Mouse (Mus musculus) gastrocnemius, postnatal 10 days (tissue): Measurements from ENCODE around the gene Fam240a. TPM values are rescaled to one million over a fixed set of nuclear protein-coding genes. Genes with fewer than 3 reads are reported as not detected.

Source experiments
- microRNA-seq, 2 experiments: library from miRNA; unstranded; fragments of <30 nt; microRNA quantifications; one replicate each; pipeline ENCODE4 v1.2.0; 2021
- total RNA-seq, 2 experiments: library from RNA; stranded (reverse); gene quantifications; 2 replicates each; pipeline ENCODE4 v1.2.3; 2021

The Fam240a gene
- total RNA-seq, 2 experiments from 2014 or later, result 0.99 TPM; not detected in 1

Small RNAs within 50 kb of the gene (microRNA-seq; reads per million reads assigned to microRNA genes)
- gene Gm24269, result 0 reads per million in 2 experiments

Other genes starting within 250 kb of the Fam240a start
- gene Myl3, start 175.0 kb downstream of the Fam240a start, total RNA-seq, result 100 to 1,000 TPM; 260 to 321 TPM
- gene Pth1r, start 169.7 kb downstream of the Fam240a start, total RNA-seq, result 10 to 100 TPM in 1 of 2 experiments, 1 to 10 TPM in 1; 4.1 to 11.8 TPM
- gene Prss42, start 118.7 kb downstream of the Fam240a start, total RNA-seq, result not detected
- gene Prss44, start 102.9 kb downstream of the Fam240a start, total RNA-seq, result not detected
- not detected for gene Prss43, start 90.2 kb downstream of the Fam240a start, total RNA-seq
- gene Prss45, start 82.3 kb downstream of the Fam240a start, total RNA-seq, result not detected
- under 1 TPM in 1 of 2 experiments, not detected in 1; 0.29 TPM for gene Prss46, start 72.4 kb downstream of the Fam240a start, total RNA-seq
- under 1 TPM in 1 of 2 experiments, not detected in 1; 0.41 TPM for gene Prss50, start 58.9 kb downstream of the Fam240a start, total RNA-seq
- 1 to 10 TPM; 4.5 to 9.7 TPM for gene Als2cl, start 37.0 kb downstream of the Fam240a start, total RNA-seq
- under 1 TPM; 0.47 to 0.54 TPM for gene Tmie, start 36.7 kb downstream of the Fam240a start, total RNA-seq
- gene Tdgf1, start 29.3 kb upstream of the Fam240a start, total RNA-seq, result not detected
- 10 to 100 TPM; 10.6 to 13.7 TPM for gene Lrrc2, start 34.7 kb upstream of the Fam240a start, total RNA-seq
- gene Rtp3, start 73.7 kb upstream of the Fam240a start, total RNA-seq, result under 1 TPM; 0.92 to 0.93 TPM
- 10 to 100 TPM in 1 of 2 experiments, 1 to 10 TPM in 1; 1.1 to 10.1 TPM for gene Ltf, start 102.4 kb upstream of the Fam240a start, total RNA-seq
- gene Ccrl2, start 140.7 kb upstream of the Fam240a start, total RNA-seq, result 1 to 10 TPM; 4.7 to 4.8 TPM
- gene Lrrfip2, start 200.7 kb upstream of the Fam240a start, total RNA-seq, result 10 to 100 TPM; 72.3 to 80.8 TPM